Mouse (Mus musculus): ENCODE data around the gene Hdac4.

Gene Hdac4

GRCm38 (mm10) chr1:91903241-91903981 lies 292.1 kb downstream of the Hdac4 start:
- Histone ChIP-seq H3K27me3 (ENCODE audit: control insufficient read depth, insufficient read depth, low read length, poor library complexity, severe bottlenecking) (no peaks in the 10 kb centered on the region), H3K36me3 (ENCODE audit: control insufficient read depth, insufficient read depth, low read length, poor library complexity, severe bottlenecking) (no peaks in the 10 kb centered on the region)
- no peak for DNase-seq (ENCODE audit: low read depth, low spot score)

GRCm38 (mm10) chr1:91897078-91897477 lies 298.4 kb downstream of the Hdac4 start:
- Histone ChIP-seq H3K27me3 (ENCODE audit: control insufficient read depth, insufficient read depth, low read length, poor library complexity, severe bottlenecking) (no peaks in the 10 kb centered on the region), H3K36me3 (ENCODE audit: control insufficient read depth, insufficient read depth, low read length, poor library complexity, severe bottlenecking) (no peaks in the 10 kb centered on the region)
- DNase-seq (ENCODE audit: low read depth, low spot score), result no peak

- H3K27me3 ChIP-seq (ENCODE audit: control insufficient read depth, insufficient read depth, low read length, poor library complexity, severe bottlenecking), result no peaks in the 10 kb centered on the region
- no peaks in the 10 kb centered on the region for H3K36me3 ChIP-seq (ENCODE audit: control insufficient read depth, insufficient read depth, low read length, poor library complexity, severe bottlenecking)
- DNase-seq (ENCODE audit: low read depth, low spot score), result no peak
Measured at GRCm38 (mm10) chr1:91894286-91894685, 301.2 kb downstream of the Hdac4 start.

- Histone ChIP-seq H3K36me3 (ENCODE audit: control insufficient read depth, insufficient read depth, low read length, poor library complexity, severe bottlenecking) (no peaks in the 10 kb centered on the region), H3K27me3 (ENCODE audit: control insufficient read depth, insufficient read depth, low read length, poor library complexity, severe bottlenecking) (no peaks in the 10 kb centered on the region)
- DNase-seq (ENCODE audit: low read depth, low spot score), result no peak
Measured at GRCm38 (mm10) chr1:91893598-91893997, 301.9 kb downstream of the Hdac4 start.

- DNase-seq (ENCODE audit: low read depth, low spot score), result no peak
- Histone ChIP-seq H3K27me3 (ENCODE audit: control insufficient read depth, insufficient read depth, low read length, poor library complexity, severe bottlenecking) (no peaks in the 10 kb centered on the region), H3K36me3 (ENCODE audit: control insufficient read depth, insufficient read depth, low read length, poor library complexity, severe bottlenecking) (no peaks in the 10 kb centered on the region)
Measured at GRCm38 (mm10) chr1:91883115-91883514, 312.4 kb downstream of the Hdac4 start.

GRCm38 (mm10) chr1:91880899-91881298 lies 314.6 kb downstream of the Hdac4 start:
- H3K36me3 ChIP-seq (ENCODE audit: control insufficient read depth, insufficient read depth, low read length, poor library complexity, severe bottlenecking), result no peaks in the 10 kb centered on the region
- no peaks in the 10 kb centered on the region for H3K27me3 ChIP-seq (ENCODE audit: control insufficient read depth, insufficient read depth, low read length, poor library complexity, severe bottlenecking)
- DNase-seq (ENCODE audit: low read depth, low spot score), result no peak

- DNase-seq (ENCODE audit: low read depth, low spot score), result no peak
- no peaks in the 10 kb centered on the region for H3K36me3 ChIP-seq (ENCODE audit: control insufficient read depth, insufficient read depth, low read length, poor library complexity, severe bottlenecking)
- no peaks in the 10 kb centered on the region for H3K27me3 ChIP-seq (ENCODE audit: control insufficient read depth, insufficient read depth, low read length, poor library complexity, severe bottlenecking)
Measured at GRCm38 (mm10) chr1:91880156-91880555, 315.3 kb downstream of the Hdac4 start.
